Mouse (Mus musculus) heart, postnatal 0 days (tissue): Measurements from ENCODE around the gene Ndufa10.
A peak's percentile ranks its signal among the peaks of the same experiment; 100 is the strongest.

Experiments
- CTCF ChIP-seq: IDR thresholded peaks from 2 replicates; pipeline ENCODE4 v1.5.1; 2016; ENCODE audit warnings: antibody characterized with exemption, control low read depth, low read depth
- EP300 ChIP-seq: IDR thresholded peaks from 2 replicates; pipeline ENCODE4 v1.6.1; 2016; ENCODE audit warnings: antibody characterized with exemption, low read depth

DNA sequence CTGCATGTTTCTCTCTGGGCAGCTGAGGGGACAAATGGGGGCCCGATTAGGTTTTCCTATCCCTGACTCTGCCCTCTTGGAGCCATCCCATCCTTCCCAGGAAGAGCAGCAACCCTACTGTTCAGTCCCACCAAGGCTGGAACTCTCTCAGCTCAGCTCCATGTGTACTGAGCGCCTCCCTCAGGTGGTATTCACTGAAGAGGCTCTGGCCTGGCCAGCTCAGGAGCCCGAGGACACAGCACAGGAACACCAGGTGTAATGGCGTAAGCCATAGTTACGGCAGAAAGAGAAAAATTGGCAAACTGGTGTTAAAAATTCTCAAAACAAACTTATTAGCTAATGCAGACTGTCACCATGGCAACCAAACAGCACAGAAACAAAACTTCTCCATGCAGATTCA lies 68.5 kb downstream of the Ndufa10 start:
- peak; percentile 38 for TF ChIP-seq CTCF
- TF ChIP-seq EP300 = no peak
